ENCODE assay signal across 10 mouse cellular contexts in genomic region chr2:106856361-106856961, GRCm38 (mm10).
A peak's percentile ranks its signal among the peaks of the same experiment; 100 is the strongest.
DNase-seq lines count a peak whose midpoint lies in the region; ATAC-seq and TF ChIP-seq lines count a peak whose summit lies in the region.
"Had no signal": no experiment of that assay in that cellular context is flagged by ENCODE, and none has a peak within 500 bp of the region (broad histone marks: within the 10 kb centered on the region; RNA-seq: fewer than 3 reads in every experiment).

No protein-coding gene starts in this region.

- ATAC-seq in lung, embryonic 16.5 days (ENCODE audit: low read depth): peak; percentile 62
- peak; percentile 73 for ATAC-seq in embryonic facial prominence, embryonic 12.5 days (ENCODE audit: insufficient number of reproducible peaks, insufficient read depth, low FRiP score, low TSS enrichment)
- no peak for ATAC-seq in intestine, postnatal 0 days
- ATAC-seq in neural tube, embryonic 13.5 days (ENCODE audit: low read depth): 0 out of 2 replicates have a peak, but pooled peaks have one; percentile 8
- ATAC-seq: Patski had no signal

- no peaks in the 10 kb centered on the region for H3K36me3 ChIP-seq in lung, embryonic 16.5 days (ENCODE audit: control insufficient read depth, insufficient read depth, low read length)
- H3K36me3 ChIP-seq in embryonic facial prominence, embryonic 12.5 days: no peaks in the 10 kb centered on the region
- no peaks in the 10 kb centered on the region for H3K36me3 ChIP-seq in intestine, postnatal 0 days (ENCODE audit: control insufficient read depth, insufficient read depth)
- H3K36me3 ChIP-seq in neural tube, embryonic 13.5 days: no peaks in the 10 kb centered on the region

- no peak for DNase-seq in lung, adult 18-20 months
- DNase-seq in cerebellum, adult 11-12 months: no peak
- DNase-seq in thymus, postnatal 10 days (ENCODE audit: low spot score in 2 of 2): no peak
- DNase-seq in heart, adult 8-10 months (ENCODE audit: low spot score): no peak

- no peak overlapping the region for H3K9ac ChIP-seq in lung, embryonic 16.5 days (ENCODE audit: low read length)
- H3K9ac ChIP-seq in embryonic facial prominence, embryonic 12.5 days: no peak overlapping the region
- H3K9ac ChIP-seq in intestine, postnatal 0 days (ENCODE audit: low read depth, low read length): no peak overlapping the region
- H3K9ac ChIP-seq in neural tube, embryonic 13.5 days: peak overlapping the region; percentile 38; the same call in 1 of the 2 replicates

- TF ChIP-seq CTCF in intestine, postnatal 0 days (IDR thresholded peaks at IDR 0.05; ENCODE audit: low read depth): no peak

- no peak overlapping the region for H3K4me3 ChIP-seq in lung, embryonic 16.5 days (ENCODE audit: low read length)
- no peak overlapping the region for H3K4me3 ChIP-seq in embryonic facial prominence, embryonic 12.5 days
- no peak overlapping the region for H3K4me3 ChIP-seq in intestine, postnatal 0 days (ENCODE audit: low read depth, low read length)
- H3K4me3 ChIP-seq in neural tube, embryonic 13.5 days: no peak overlapping the region
- H3K4me3 ChIP-seq: myocyte had no signal

- peak overlapping the region; percentile 48; the same call in 1 of the 2 replicates for H3K27ac ChIP-seq in lung, embryonic 16.5 days (ENCODE audit: low read length)
- peak overlapping the region; percentile 76 for H3K27ac ChIP-seq in embryonic facial prominence, embryonic 12.5 days
- no peak overlapping the region for H3K27ac ChIP-seq in intestine, postnatal 0 days (ENCODE audit: low read depth, low read length)
- H3K27ac ChIP-seq in neural tube, embryonic 13.5 days (replicated peaks): peak overlapping the region; percentile 67; the same call in 1 of the 2 replicates

- H3K4me1 ChIP-seq in lung, embryonic 16.5 days (replicated peaks; ENCODE audit: control insufficient read depth, insufficient read depth, low read length): peaks cover 33% of the 10 kb centered on the region
- H3K4me1 ChIP-seq in embryonic facial prominence, embryonic 12.5 days: peaks cover 48% of the 10 kb centered on the region
- H3K4me1 ChIP-seq in intestine, postnatal 0 days (replicated peaks; ENCODE audit: control insufficient read depth, insufficient read depth, low read length): peaks cover 8% of the 10 kb centered on the region; the same call in 1 of the 2 replicates
- peaks cover 72% of the 10 kb centered on the region for H3K4me1 ChIP-seq in neural tube, embryonic 13.5 days (replicated peaks)

- H3K4me2 ChIP-seq in lung, embryonic 16.5 days (ENCODE audit: low read depth, low read length): no peak overlapping the region
- no peak overlapping the region for H3K4me2 ChIP-seq in embryonic facial prominence, embryonic 12.5 days (replicated peaks)
- H3K4me2 ChIP-seq in intestine, postnatal 0 days (replicated peaks; ENCODE audit: low read depth): peak overlapping the region; percentile 52; the same call in 1 of the 2 replicates
- 0 out of 2 replicates have a peak overlapping the region, but pooled peaks have one; percentile 9 for H3K4me2 ChIP-seq in neural tube, embryonic 13.5 days

- H3K9me3 ChIP-seq in lung, embryonic 16.5 days (ENCODE audit: control insufficient read depth, low read length): no peaks in the 10 kb centered on the region
- H3K9me3 ChIP-seq in embryonic facial prominence, embryonic 12.5 days: no peaks in the 10 kb centered on the region
- no peaks in the 10 kb centered on the region for H3K9me3 ChIP-seq in intestine, postnatal 0 days (ENCODE audit: control insufficient read depth)
- H3K9me3 ChIP-seq in neural tube, embryonic 13.5 days: no peaks in the 10 kb centered on the region

- no peaks in the 10 kb centered on the region for H3K27me3 ChIP-seq in lung, embryonic 16.5 days (ENCODE audit: control insufficient read depth, insufficient read depth, low read depth, low read length)
- no peaks in the 10 kb centered on the region for H3K27me3 ChIP-seq in embryonic facial prominence, embryonic 12.5 days
- H3K27me3 ChIP-seq in intestine, postnatal 0 days (replicated peaks; ENCODE audit: control insufficient read depth, insufficient read depth, low read length): no peaks in the 10 kb centered on the region
- no peaks in the 10 kb centered on the region for H3K27me3 ChIP-seq in neural tube, embryonic 13.5 days

- WGBS in lung, embryonic 16.5 days: 35% methylated on average over 9 of the region's 9 CpGs
- WGBS in embryonic facial prominence, embryonic 12.5 days: 12% methylated on average over 9 of the region's 9 CpGs
- 64% methylated on average over 9 of the region's 9 CpGs for WGBS in intestine, postnatal 0 days
- 13% methylated on average over 9 of the region's 9 CpGs for WGBS in neural tube, embryonic 13.5 days

Comparison
In these comparisons a context has a peak if more than half of its experiments do, and no peak if none do; other contexts are left out.
1. H3K4me2 ChIP-seq: peak in intestine, postnatal 0 days (single experiment) and neural tube, embryonic 13.5 days (single experiment); none in lung, embryonic 16.5 days (single experiment) and embryonic facial prominence, embryonic 12.5 days (single experiment).